Mouse (Mus musculus) CH12.LX (cell line): ENCODE results near the gene Cer1. TPM values are rescaled to one million over a fixed set of nuclear protein-coding genes. Genes with fewer than 3 reads are reported as not detected.

Experiments used
- DNase-seq: peaks from one replicate; pipeline ENCODE4 v3.0.0-alpha.2; 2013; ENCODE audit errors: extremely low read depth
- H3K27ac ChIP-seq: 2 replicates; pipeline ENCODE4 v1.5.1; 2012; ENCODE audit warnings: low read depth, mild to moderate bottlenecking, control low read depth, moderate library complexity; ENCODE audit not compliant: insufficient read depth
- H3K27me3 ChIP-seq: replicated peaks from 2 replicates; pipeline ENCODE3; 2012; ENCODE audit warnings: inconsistent platforms
- H3K36me3 ChIP-seq, 2 experiments: replicated peaks in 1 of 2; 2 replicates each; pipeline versions ENCODE3 to v1.6.1; 2012; ENCODE audit warnings: inconsistent platforms in 1 of 2, low read length in 1 of 2, mild to moderate bottlenecking in 1 of 2, mixed read lengths in 1 of 2, moderate library complexity in 1 of 2; ENCODE audit not compliant: control insufficient read depth in 1 of 2, insufficient read depth in 1 of 2
- H3K4me1 ChIP-seq, 2 experiments: 2 replicates each; pipeline ENCODE4 v1.6.1; 2012; ENCODE audit warnings: inconsistent platforms in 1 of 2, moderate library complexity in 1 of 2; ENCODE audit not compliant: insufficient read depth in 2 of 2, control insufficient read depth in 1 of 2
- H3K4me2 ChIP-seq: 2 replicates; pipeline ENCODE4 v1.6.1; 2012; ENCODE audit warnings: low read depth, mild to moderate bottlenecking, control low read depth; ENCODE audit not compliant: poor library complexity, insufficient read depth, severe bottlenecking
- H3K4me3 ChIP-seq, 3 experiments: fragments of 150-350 bp in 1 of 3; sonication (generic) in 1 of 3; replicated peaks in 1 of 3; 2 replicates each; pipeline versions ENCODE3 to v1.5.1; 2011 to 2012; ENCODE audit warnings: low read depth in 2 of 3, low read length in 2 of 3, mild to moderate bottlenecking in 2 of 3, moderate library complexity in 2 of 3, control low read depth in 1 of 3, improper control_type of control experiment in 1 of 3, inconsistent platforms in 1 of 3, mixed read lengths in 1 of 3; ENCODE audit not compliant: poor library complexity in 1 of 3
- H3K79me2 ChIP-seq: replicated peaks from 2 replicates; pipeline ENCODE4 v1.6.1; 2012; ENCODE audit warnings: mild to moderate bottlenecking, moderate library complexity; ENCODE audit not compliant: control insufficient read depth, poor library complexity, insufficient read depth, severe bottlenecking; ENCODE audit errors: extremely low read depth
- H3K9ac ChIP-seq: 2 replicates; pipeline ENCODE4 v1.6.1; 2012; ENCODE audit warnings: low read depth, mild to moderate bottlenecking, control low read depth, moderate library complexity; ENCODE audit not compliant: insufficient read depth
- H3K9me3 ChIP-seq: replicated peaks from 2 replicates; pipeline ENCODE3; 2012; ENCODE audit warnings: low read length, inconsistent platforms, mixed read lengths
- BHLHE40 ChIP-seq: IDR thresholded peaks from 2 replicates; pipeline ENCODE4 v1.6.1; 2011; ENCODE audit warnings: mild to moderate bottlenecking, low read depth, low read length, improper control_type of control experiment
- CHD1 ChIP-seq: IDR thresholded peaks from 2 replicates; pipeline ENCODE4 v1.6.1; 2012; ENCODE audit warnings: low read depth, low read length, improper control_type of control experiment, inconsistent platforms
- CHD2 ChIP-seq: IDR thresholded peaks from 2 replicates; pipeline ENCODE4 v1.6.1; 2011; ENCODE audit warnings: low read length, improper control_type of control experiment
- ETS1 ChIP-seq: conservative IDR thresholded peaks from 2 replicates; pipeline ENCODE4 v1.6.1; 2012; ENCODE audit warnings: low read depth, mild to moderate bottlenecking, inconsistent platforms, low read length, improper control_type of control experiment, moderate library complexity
- GABPA ChIP-seq: IDR thresholded peaks from 2 replicates; pipeline ENCODE4 v1.6.1; 2012; ENCODE audit warnings: low read depth, low read length, improper control_type of control experiment, inconsistent platforms; ENCODE audit not compliant: insufficient replicate concordance
- IRF4 ChIP-seq: IDR thresholded peaks from 2 replicates; pipeline ENCODE4 v1.6.1; 2014; ENCODE audit warnings: low read depth, mild to moderate bottlenecking, inconsistent platforms, low read length, improper control_type of control experiment
- JUN ChIP-seq: IDR thresholded peaks from 2 replicates; pipeline ENCODE4 v1.6.1; 2011; ENCODE audit warnings: low read depth, mild to moderate bottlenecking, low read length, improper control_type of control experiment, moderate library complexity; ENCODE audit not compliant: insufficient read depth
- JUND ChIP-seq: conservative IDR thresholded peaks from 2 replicates; pipeline ENCODE4 v1.6.1; 2011; ENCODE audit warnings: low read depth, low read length, improper control_type of control experiment
- KAT2A ChIP-seq: IDR thresholded peaks from 2 replicates; pipeline ENCODE4 v1.6.1; 2012; ENCODE audit warnings: low read length, improper control_type of control experiment, inconsistent platforms; ENCODE audit not compliant: insufficient replicate concordance
- MAFK ChIP-seq: IDR thresholded peaks from 2 replicates; pipeline ENCODE4 v1.6.1; 2011; ENCODE audit warnings: low read length, improper control_type of control experiment; ENCODE audit not compliant: insufficient replicate concordance
- MAX ChIP-seq: IDR thresholded peaks from 2 replicates; pipeline ENCODE4 v1.6.1; 2011; ENCODE audit warnings: low read length, improper control_type of control experiment
- MAZ ChIP-seq: IDR thresholded peaks from 2 replicates; pipeline ENCODE4 v1.6.1; 2012; ENCODE audit warnings: low read depth, mild to moderate bottlenecking, inconsistent platforms, low read length, improper control_type of control experiment, moderate library complexity
- MXI1 ChIP-seq: IDR thresholded peaks from 2 replicates; pipeline ENCODE4 v1.6.1; 2011; ENCODE audit warnings: mild to moderate bottlenecking, low read depth, low read length, improper control_type of control experiment
- MYC ChIP-seq: IDR thresholded peaks from 2 replicates; pipeline ENCODE4 v1.6.1; 2011; ENCODE audit warnings: low read depth, mild to moderate bottlenecking, improper control_type of control experiment, low read length
- PAX5 ChIP-seq: IDR thresholded peaks from 2 replicates; pipeline ENCODE4 v1.6.1; 2012; ENCODE audit warnings: low read length, inconsistent platforms, mixed read lengths
- POLR2A ChIP-seq: IDR thresholded peaks from 2 replicates; pipeline ENCODE4 v1.6.1; 2011; ENCODE audit warnings: low read depth, mild to moderate bottlenecking, improper control_type of control experiment, low read length
- POLR2AphosphoS2 ChIP-seq: IDR thresholded peaks from 2 replicates; pipeline ENCODE4 v1.6.1; 2011; ENCODE audit warnings: low read depth, low read length, improper control_type of control experiment
- RCOR1 ChIP-seq: conservative IDR thresholded peaks from 2 replicates; pipeline ENCODE4 v1.6.1; 2012; ENCODE audit warnings: low read depth, mild to moderate bottlenecking, inconsistent platforms, low read length, improper control_type of control experiment
- SIN3A ChIP-seq: IDR thresholded peaks from 2 replicates; pipeline ENCODE4 v1.6.1; 2012; ENCODE audit warnings: low read length, improper control_type of control experiment, inconsistent platforms
- SMC3 ChIP-seq: IDR thresholded peaks from 2 replicates; pipeline ENCODE4 v1.6.1; 2011; ENCODE audit warnings: low read depth, low read length, improper control_type of control experiment
- UBTF ChIP-seq: IDR thresholded peaks from 2 replicates; pipeline ENCODE4 v1.6.1; 2012; ENCODE audit warnings: low read depth, mild to moderate bottlenecking, inconsistent platforms, low read length, improper control_type of control experiment, moderate library complexity
- USF1 ChIP-seq: IDR thresholded peaks from 2 replicates; pipeline ENCODE4 v1.6.1; 2014; ENCODE audit warnings: low read depth, mild to moderate bottlenecking, inconsistent platforms, low read length, improper control_type of control experiment
- USF2 ChIP-seq: conservative IDR thresholded peaks from 2 replicates; pipeline ENCODE4 v1.6.1; 2011; ENCODE audit warnings: low read depth, low read length, improper control_type of control experiment
- ZC3H11A ChIP-seq: IDR thresholded peaks from 2 replicates; pipeline ENCODE4 v1.6.1; 2012; ENCODE audit warnings: low read depth, mild to moderate bottlenecking, inconsistent platforms, low read length, improper control_type of control experiment
- ZKSCAN1 ChIP-seq: IDR thresholded peaks from 2 replicates; pipeline ENCODE4 v1.6.1; 2012; ENCODE audit warnings: low read depth, inconsistent platforms, low read length, improper control_type of control experiment, borderline replicate concordance
- ZMIZ1 ChIP-seq: IDR thresholded peaks from 2 replicates; pipeline ENCODE4 v1.6.1; 2012; ENCODE audit warnings: low read depth, mild to moderate bottlenecking, inconsistent platforms, low read length, improper control_type of control experiment
- ZNF384 ChIP-seq: IDR thresholded peaks from 2 replicates; pipeline ENCODE4 v1.6.1; 2012; ENCODE audit warnings: low read depth, low read length, improper control_type of control experiment, inconsistent platforms
- dilution Hi-C: fragments of 300-500 bp; cut with MboI; formaldehyde crosslinking; loops from 2 replicates; pipeline ENCODE4 v1.14.3; 2020; ENCODE audit warnings: low sequenced_read_pairs; ENCODE audit not compliant: extremely low pct_unique_long_range_greater_than_20kb, extremely low pct_ligation_motif_present
- in situ Hi-C: fragments of 300-500 bp; cut with MboI; formaldehyde crosslinking; loops from 3 replicates; pipeline ENCODE4 v1.14.3; 2019; ENCODE audit warnings: low sequenced_read_pairs, low pct_ligation_motif_present, low pct_unique_long_range_greater_than_20kb, mixed read lengths
- polyA plus RNA-seq: library from polyadenylated mRNA; unstranded; fragments of >175 nt; gene quantifications from 2 replicates; pipeline ENCODE4 v1.2.1, GENCODE M21; 2012; ENCODE audit warnings: low read depth; ENCODE audit not compliant: insufficient read length
- total RNA-seq, 2 experiments: library from RNA; depleted of rRNA; stranded (reverse); fragments of 300-350 nt in 1 of 2; fragments of >200 nt in 1 of 2; gene quantifications; 2 replicates each; pipeline ENCODE4 v1.2.3; 2012 to 2014

The Cer1 gene
- total and polyA plus RNA-seq, 3 experiments = not detected

GRCm38 (mm10) chr4:82921962-82922361 is 37.0 kb upstream of the Cer1 start:
- H3K9ac ChIP-seq = no peak overlapping the region
- TF ChIP-seq MXI1 = no peak
- no peak for TF ChIP-seq ZMIZ1
- no peak for TF ChIP-seq GABPA
- TF ChIP-seq KAT2A = no peak
- TF ChIP-seq ZNF384 = no peak
- TF ChIP-seq RCOR1 = no peak
- no peak for TF ChIP-seq CHD1
- no peak for TF ChIP-seq MAFK
- no peak for TF ChIP-seq ETS1
- TF ChIP-seq MAX = no peak
- TF ChIP-seq JUN = no peak
- TF ChIP-seq MYC = no peak
- no peak for TF ChIP-seq POLR2A
- TF ChIP-seq SIN3A = no peak
- TF ChIP-seq PAX5 = no peak
- no peak for TF ChIP-seq JUND
- TF ChIP-seq SMC3 = no peak
- TF ChIP-seq, all 38 proteins: peak for 0
- no peaks in the 10 kb centered on the region for H3K4me1 ChIP-seq
- no peaks in the 10 kb centered on the region for H3K9me3 ChIP-seq
- DNase-seq = no peak
- peak overlapping the region; percentile 21; the same call in 1 of the 2 replicates for H3K4me2 ChIP-seq
- no peaks in the 10 kb centered on the region for H3K27me3 ChIP-seq
- no peaks in the 10 kb centered on the region for H3K79me2 ChIP-seq
- dilution Hi-C loops = no loop called here
- no peaks in the 10 kb centered on the region for H3K36me3 ChIP-seq
- H3K4me3 ChIP-seq = no peak overlapping the region
- in situ Hi-C loops = loop anchor here (10.0 kb wide), 1 partner anchor 277 kb away; no protein-coding TSS in a partner anchor
- no peak overlapping the region for H3K27ac ChIP-seq

- Histone ChIP-seq H3K27me3 (no peaks in the 10 kb centered on the region), H3K36me3 (no peaks in the 10 kb centered on the region), H3K4me1 (no peaks in the 10 kb centered on the region), H3K4me3 (no peak overlapping the region), H3K79me2 (no peaks in the 10 kb centered on the region), H3K9me3 (no peaks in the 10 kb centered on the region), H3K4me2 (no peak overlapping the region), H3K27ac (no peak overlapping the region), H3K9ac (no peak overlapping the region)
- in situ Hi-C loops (no loop called here), dilution Hi-C loops (no loop called here)
- DNase-seq = no peak
- TF ChIP-seq PAX5 = no peak
- no peak for TF ChIP-seq USF2
- TF ChIP-seq ZNF384 = no peak
- TF ChIP-seq ZC3H11A = no peak
- TF ChIP-seq POLR2AphosphoS2 = no peak
- no peak for TF ChIP-seq ZMIZ1
- no peak for TF ChIP-seq USF1
- no peak for TF ChIP-seq ETS1
- TF ChIP-seq SMC3 = no peak
- TF ChIP-seq CHD2 = no peak
- TF ChIP-seq CHD1 = no peak
- no peak for TF ChIP-seq MAZ
- no peak for TF ChIP-seq ZKSCAN1
- TF ChIP-seq MXI1 = no peak
- no peak for TF ChIP-seq UBTF
- no peak for TF ChIP-seq BHLHE40
- no peak for TF ChIP-seq IRF4
Observed at GRCm38 (mm10) chr4:82918625-82919024, 33.7 kb upstream of the Cer1 start.
